Mouse (Mus musculus) layer of hippocampus, adult 2 months (tissue): Measurements from ENCODE around the gene Gm49486. TPM values are rescaled to one million over a fixed set of nuclear protein-coding genes. Genes with fewer than 3 reads are reported as not detected.
A peak's percentile ranks its signal among the peaks of the same experiment; 100 is the strongest.

ENCODE experiments used
- DNase-seq, 2 experiments: peaks; one replicate each; pipeline ENCODE4 v3.0.0; 2022; ENCODE audit warnings: low spot score in 2 of 2
- H3K27ac ChIP-seq: fragments of 200-600 bp; 2 replicates; pipeline ENCODE4 v1.8.1; 2022
- H3K4me3 ChIP-seq: fragments of 200-600 bp; 2 replicates; pipeline ENCODE4 v1.8.1; 2022; ENCODE audit warnings: mild to moderate bottlenecking
- CTCF ChIP-seq: fragments of 200-600 bp; conservative IDR thresholded peaks from 2 replicates; pipeline ENCODE4 v1.8.1; 2022; ENCODE audit warnings: antibody characterized with exemption, mild to moderate bottlenecking, moderate library complexity
- total RNA-seq, 2 experiments: library from RNA; stranded (reverse); gene quantifications; 2 replicates each; pipeline ENCODE4 v1.2.3; 2021

The Gm49486 gene
- total RNA-seq, 2 experiments from 2014 or later, result 0.31 to 0.49 TPM

GRCm38 (mm10) chr15:79243234-79244042, 14.2 kb downstream of the Gm49486 start:
- peak; percentile 98 to 99 for DNase-seq
- H3K4me3 ChIP-seq, result no peak overlapping the region; the same call in 1 of the 2 replicates
- peak; percentile 99 for TF ChIP-seq CTCF
- peak overlapping the region; percentile 67 for H3K27ac ChIP-seq

GRCm38 (mm10) chr15:79244071-79244893, 15.1 kb downstream of the Gm49486 start:
- Histone ChIP-seq H3K4me3 (no peak overlapping the region), H3K27ac (no peak overlapping the region)
- no peak for DNase-seq
- TF ChIP-seq CTCF, result no peak

GRCm38 (mm10) chr15:79245321-79245720, 16.1 kb downstream of the Gm49486 start:
- H3K4me3 ChIP-seq, result no peak overlapping the region
- TF ChIP-seq CTCF, result no peak
- no peak overlapping the region for H3K27ac ChIP-seq
- no peak for DNase-seq

GRCm38 (mm10) chr15:79250236-79250635, 21.0 kb downstream of the Gm49486 start:
- no peak for DNase-seq
- TF ChIP-seq CTCF, result no peak
- H3K4me3 ChIP-seq, result no peak overlapping the region

GRCm38 (mm10) chr15:79251168-79251567, 22.0 kb downstream of the Gm49486 start:
- DNase-seq, result no peak
- no peak overlapping the region for H3K4me3 ChIP-seq
- no peak overlapping the region for H3K27ac ChIP-seq
- no peak for TF ChIP-seq CTCF

More at GRCm38 (mm10) chr15:79250236-79250635, 21.0 kb downstream of the Gm49486 start:
- no peak overlapping the region for H3K27ac ChIP-seq

GRCm38 (mm10) chr15:79251781-79252491, 22.7 kb downstream of the Gm49486 start:
- peak; percentile 47 for TF ChIP-seq CTCF
- H3K4me3 ChIP-seq, result peak overlapping the region; percentile 47
- no peak overlapping the region; the same call in 1 of the 2 replicates for H3K27ac ChIP-seq
- peak in 1 of 2 experiments; percentile 33 for DNase-seq

GRCm38 (mm10) chr15:79252580-79252979, 23.4 kb downstream of the Gm49486 start:
- no peak overlapping the region for H3K27ac ChIP-seq
- H3K4me3 ChIP-seq, result peak overlapping the region; percentile 47
- no peak for DNase-seq
- TF ChIP-seq CTCF, result no peak

GRCm38 (mm10) chr15:79254661-79255060, 25.5 kb downstream of the Gm49486 start, which contains the start of gene Slc16a8:
Gene Slc16a8 (minus strand): TSS chr15:79254761.
- no peak within 1 kb of the TSS for H3K27ac ChIP-seq
- no peak for TF ChIP-seq CTCF
- DNase-seq, result no peak
- no peak within 1 kb of the TSS for H3K4me3 ChIP-seq

- no peak for DNase-seq
- no peak for TF ChIP-seq CTCF
- H3K4me3 ChIP-seq, result no peak overlapping the region
- no peak overlapping the region for H3K27ac ChIP-seq
Observed at GRCm38 (mm10) chr15:79258521-79258920, 29.3 kb downstream of the Gm49486 start.

GRCm38 (mm10) chr15:79261095-79261725, 32.0 kb downstream of the Gm49486 start:
- peak overlapping the region; percentile 57 for H3K4me3 ChIP-seq
- H3K27ac ChIP-seq, result no peak overlapping the region
- no peak for TF ChIP-seq CTCF
- peak in 1 of 2 experiments; percentile 34 for DNase-seq

GRCm38 (mm10) chr15:79261757-79262156, 32.6 kb downstream of the Gm49486 start:
- Histone ChIP-seq H3K27ac (no peak overlapping the region), H3K4me3 (peak overlapping the region; percentile 57)
- no peak for DNase-seq
- TF ChIP-seq CTCF, result no peak

- H3K4me3 ChIP-seq, result no peak overlapping the region
- no peak overlapping the region for H3K27ac ChIP-seq
- no peak for DNase-seq
- peak; percentile 64 for TF ChIP-seq CTCF
Observed at GRCm38 (mm10) chr15:79262375-79262774, 33.2 kb downstream of the Gm49486 start.
